Mouse (Mus musculus) intestine, embryonic 16.5 days (tissue): ENCODE data around the gene Gpa33. TPM values are rescaled to one million over a fixed set of nuclear protein-coding genes. Genes with fewer than 3 reads are reported as not detected.
A peak's percentile ranks its signal among the peaks of the same experiment; 100 is the strongest.
"Not testable (repeated sequence)": the region's sequence is repeated elsewhere in the genome, so short reads cannot be mapped to it uniquely, and the experiment has no call there.

Experiments
- ATAC-seq: fragments of 200-750 bp; cut with Nextera tagmentation; 2 replicates; pipeline ENCODE4 v1.8.0; 2017; ENCODE audit warnings: moderate TSS enrichment, moderate library complexity
- H3K27ac ChIP-seq: fragments of 300-500 bp; sonication (generic); 2 replicates; pipeline ENCODE4 v1.5.1; 2014; ENCODE audit warnings: mild to moderate bottlenecking, low read length
- H3K27me3 ChIP-seq: fragments of 300-500 bp; sonication (generic); replicated peaks from 2 replicates; pipeline ENCODE4 v1.6.1; 2014; ENCODE audit warnings: low read length, control low read depth, mixed read lengths; ENCODE audit not compliant: control insufficient read depth, insufficient read depth
- H3K36me3 ChIP-seq: fragments of 300-500 bp; sonication (generic); 2 replicates; pipeline ENCODE4 v1.6.1; 2014; ENCODE audit warnings: low read length, control low read depth; ENCODE audit not compliant: control insufficient read depth, insufficient read depth
- H3K4me1 ChIP-seq: fragments of 300-500 bp; sonication (generic); 2 replicates; pipeline ENCODE4 v1.6.1; 2014; ENCODE audit warnings: low read length, control low read depth, mixed read lengths; ENCODE audit not compliant: control insufficient read depth, insufficient read depth
- H3K4me2 ChIP-seq: fragments of 300-500 bp; sonication (generic); 2 replicates; pipeline ENCODE4 v1.6.1; 2014; ENCODE audit warnings: low read depth, low read length, control low read depth
- H3K4me3 ChIP-seq: fragments of 300-500 bp; sonication (generic); 2 replicates; pipeline ENCODE4 v1.5.1; 2014; ENCODE audit warnings: mild to moderate bottlenecking, low read length
- H3K9ac ChIP-seq: fragments of 300-500 bp; sonication (generic); 2 replicates; pipeline ENCODE4 v1.6.1; 2014; ENCODE audit warnings: low read depth, low read length
- H3K9me3 ChIP-seq: fragments of 300-500 bp; sonication (generic); 2 replicates; pipeline ENCODE4 v1.6.1; 2016; ENCODE audit warnings: low read length, control low read depth; ENCODE audit not compliant: control insufficient read depth
- WGBS: fragments of 180-500 bp; shearing (Covaris S2); extraction: QIAGEN DNeasy Blood & Tissue Kit; methylation state at CpG from one replicate; pipeline ENCODE4 v1.1.7; 2014; 5-methylcytosine and 5-hydroxymethylcytosine counted together
- polyA plus RNA-seq: library from polyadenylated mRNA; unstranded; fragments of >200 nt; fragmentation: Nextera tagmentation; extraction: Ambion mirVana; gene quantifications from 2 replicates; pipeline ENCODE4 v1.2.1, GENCODE M21; 2015

Gene Gpa33
- polyA plus RNA-seq, 1 experiment from 2014 or later, result 79.6 TPM

DNA sequence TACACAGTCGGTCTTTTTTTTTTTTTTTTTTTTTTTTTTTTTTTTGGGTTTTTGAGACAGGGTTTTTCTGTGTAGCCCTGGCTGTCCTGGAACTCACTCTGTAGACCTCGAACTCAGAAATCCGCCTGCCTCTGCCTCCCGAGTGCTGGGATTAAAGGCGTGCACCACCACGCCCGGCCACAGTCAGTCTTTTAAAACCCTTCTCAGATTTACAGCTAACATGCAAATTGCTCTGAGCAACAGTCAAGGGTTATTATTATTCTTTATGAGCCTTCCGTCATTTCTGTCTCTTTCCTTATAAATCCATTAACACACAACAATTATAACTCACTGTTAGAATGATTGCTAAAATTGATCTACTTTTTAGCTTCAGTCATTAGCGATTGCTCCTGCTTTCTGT is 11.8 kb downstream of the Gpa33 start:
- H3K4me1 ChIP-seq, result peaks cover 28% of the 10 kb centered on the region
- H3K27me3 ChIP-seq, H3K27ac ChIP-seq, H3K9me3 ChIP-seq, H3K4me3 ChIP-seq, ATAC-seq, H3K36me3 ChIP-seq, H3K4me2 ChIP-seq, H3K9ac ChIP-seq: not testable (repeated sequence)
- WGBS, result 88% methylated on average over 9 of the region's 9 CpGs

DNA sequence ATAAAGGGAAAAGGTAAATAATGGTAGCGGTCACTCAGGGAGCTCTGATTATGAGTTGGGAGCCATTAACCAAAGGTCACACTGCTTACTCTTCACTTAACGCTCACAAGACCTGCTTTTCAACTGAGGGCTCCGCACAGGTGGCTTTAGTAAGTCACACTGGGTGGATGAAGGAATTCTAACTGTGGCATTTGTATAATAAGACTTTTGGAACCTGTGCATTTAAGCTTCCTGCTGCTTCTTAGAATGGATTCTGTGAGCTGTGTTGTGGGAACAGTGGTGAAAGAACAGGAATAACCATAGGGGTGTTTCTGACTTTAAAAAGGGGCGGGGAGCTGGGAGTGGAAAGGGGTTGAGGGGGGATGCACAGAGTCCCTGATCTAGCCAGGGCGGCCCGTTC is 12.3 kb downstream of the Gpa33 start:
- Histone ChIP-seq H3K9me3 (0 out of 2 replicates have a peak, but pooled peaks cover 3% of the 10 kb centered on the region), H3K4me3 (no peak overlapping the region), H3K9ac (no peak overlapping the region), H3K36me3 (peaks cover 10% of the 10 kb centered on the region), H3K27me3 (no peaks in the 10 kb centered on the region), H3K4me2 (no peak overlapping the region), H3K27ac (no peak overlapping the region), H3K4me1 (peaks cover 23% of the 10 kb centered on the region)
- 59% methylated on average over 6 of the region's 6 CpGs for WGBS
- ATAC-seq, result peak; percentile 45; the same call in 1 of the 2 replicates

GRCm38 (mm10) chr1:166146626-166147025 is 16.6 kb downstream of the Gpa33 start:
- no peak for ATAC-seq
- peaks cover 6% of the 10 kb centered on the region; the same call in 1 of the 2 replicates for H3K4me1 ChIP-seq
- no peak overlapping the region for H3K27ac ChIP-seq
- H3K27me3 ChIP-seq, result no peaks in the 10 kb centered on the region
- 89% methylated on average over 11 of the region's 11 CpGs for WGBS
- H3K36me3 ChIP-seq, result peaks cover 10% of the 10 kb centered on the region
- H3K4me2 ChIP-seq, result no peak overlapping the region
- 0 out of 2 replicates have a peak, but pooled peaks cover 3% of the 10 kb centered on the region for H3K9me3 ChIP-seq
- H3K9ac ChIP-seq, result no peak overlapping the region
- H3K4me3 ChIP-seq, result no peak overlapping the region

DNA sequence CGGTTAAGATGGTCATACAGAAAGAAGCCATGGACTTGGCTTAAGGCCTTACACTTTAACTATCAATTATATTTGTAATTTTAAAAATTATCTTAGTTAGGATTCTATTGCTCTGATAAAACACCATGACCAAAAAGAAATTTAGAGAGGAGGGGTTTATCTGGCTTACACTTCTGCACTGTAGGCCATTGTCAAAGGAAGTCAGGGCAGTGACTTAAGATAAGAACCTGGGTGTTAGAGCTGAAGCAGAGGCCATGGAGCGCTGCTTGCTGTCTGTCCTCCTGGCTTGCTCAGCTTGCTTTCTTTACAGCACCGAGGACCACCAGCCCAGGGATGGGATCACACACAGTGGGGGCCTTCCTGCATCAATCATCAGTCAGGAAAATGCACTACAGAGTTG is 17.6 kb downstream of the Gpa33 start:
- WGBS, result 69% methylated on average over 3 of the region's 3 CpGs
- no peak for ATAC-seq

GRCm38 (mm10) chr1:166149441-166149840 is 19.4 kb downstream of the Gpa33 start:
- Histone ChIP-seq H3K27ac (no peak overlapping the region), H3K4me1 (peaks cover 2% of the 10 kb centered on the region; the same call in 1 of the 2 replicates), H3K36me3 (no peaks in the 10 kb centered on the region), H3K9ac (no peak overlapping the region), H3K9me3 (no peaks in the 10 kb centered on the region), H3K4me2 (no peak overlapping the region), H3K4me3 (no peak overlapping the region), H3K27me3 (no peaks in the 10 kb centered on the region)
- no peak for ATAC-seq
- WGBS, result 80% methylated on average over 4 of the region's 4 CpGs

More for the DNA sequence above, 17.6 kb downstream of the Gpa33 start:
- Histone ChIP-seq H3K9me3 (0 out of 2 replicates have a peak, but pooled peaks cover 3% of the 10 kb centered on the region), H3K4me2 (no peak overlapping the region), H3K4me1 (peaks cover 3% of the 10 kb centered on the region; the same call in 1 of the 2 replicates), H3K36me3 (peaks cover 10% of the 10 kb centered on the region), H3K9ac (no peak overlapping the region), H3K4me3 (no peak overlapping the region), H3K27ac (no peak overlapping the region), H3K27me3 (no peaks in the 10 kb centered on the region)

- no peaks in the 10 kb centered on the region for H3K36me3 ChIP-seq
- peaks cover 4% of the 10 kb centered on the region; the same call in 1 of the 2 replicates for H3K4me1 ChIP-seq
- no peak overlapping the region for H3K4me2 ChIP-seq
- H3K27me3 ChIP-seq, result peaks cover 2% of the 10 kb centered on the region; the same call in 1 of the 2 replicates
- WGBS, result 83% methylated on average over 7 of the region's 7 CpGs
- H3K9me3 ChIP-seq, result no peaks in the 10 kb centered on the region
- ATAC-seq, result no peak
- no peak overlapping the region for H3K27ac ChIP-seq
- H3K4me3 ChIP-seq, result no peak overlapping the region
- H3K9ac ChIP-seq, result no peak overlapping the region
Measured at GRCm38 (mm10) chr1:166150035-166150434, 20.0 kb downstream of the Gpa33 start.

- Histone ChIP-seq H3K4me1 (peaks cover 4% of the 10 kb centered on the region; the same call in 1 of the 2 replicates), H3K36me3 (no peaks in the 10 kb centered on the region), H3K9ac (no peak overlapping the region), H3K9me3 (no peaks in the 10 kb centered on the region), H3K4me3 (no peak overlapping the region), H3K27me3 (peaks cover 4% of the 10 kb centered on the region; the same call in 1 of the 2 replicates), H3K4me2 (no peak overlapping the region), H3K27ac (no peak overlapping the region)
- WGBS, result 61% methylated on average over 11 of the region's 11 CpGs
- no peak for ATAC-seq
Measured at GRCm38 (mm10) chr1:166151341-166151740, 21.3 kb downstream of the Gpa33 start.

- Histone ChIP-seq H3K4me1 (peaks cover 4% of the 10 kb centered on the region; the same call in 1 of the 2 replicates), H3K9ac (no peak overlapping the region), H3K27ac (no peak overlapping the region), H3K4me2 (no peak overlapping the region), H3K27me3 (peaks cover 4% of the 10 kb centered on the region; the same call in 1 of the 2 replicates), H3K9me3 (no peaks in the 10 kb centered on the region), H3K36me3 (no peaks in the 10 kb centered on the region), H3K4me3 (no peak overlapping the region)
- 90% methylated on average over 10 of the region's 10 CpGs for WGBS
- ATAC-seq, result no peak
Measured at GRCm38 (mm10) chr1:166152034-166152433, 22.0 kb downstream of the Gpa33 start.

DNA sequence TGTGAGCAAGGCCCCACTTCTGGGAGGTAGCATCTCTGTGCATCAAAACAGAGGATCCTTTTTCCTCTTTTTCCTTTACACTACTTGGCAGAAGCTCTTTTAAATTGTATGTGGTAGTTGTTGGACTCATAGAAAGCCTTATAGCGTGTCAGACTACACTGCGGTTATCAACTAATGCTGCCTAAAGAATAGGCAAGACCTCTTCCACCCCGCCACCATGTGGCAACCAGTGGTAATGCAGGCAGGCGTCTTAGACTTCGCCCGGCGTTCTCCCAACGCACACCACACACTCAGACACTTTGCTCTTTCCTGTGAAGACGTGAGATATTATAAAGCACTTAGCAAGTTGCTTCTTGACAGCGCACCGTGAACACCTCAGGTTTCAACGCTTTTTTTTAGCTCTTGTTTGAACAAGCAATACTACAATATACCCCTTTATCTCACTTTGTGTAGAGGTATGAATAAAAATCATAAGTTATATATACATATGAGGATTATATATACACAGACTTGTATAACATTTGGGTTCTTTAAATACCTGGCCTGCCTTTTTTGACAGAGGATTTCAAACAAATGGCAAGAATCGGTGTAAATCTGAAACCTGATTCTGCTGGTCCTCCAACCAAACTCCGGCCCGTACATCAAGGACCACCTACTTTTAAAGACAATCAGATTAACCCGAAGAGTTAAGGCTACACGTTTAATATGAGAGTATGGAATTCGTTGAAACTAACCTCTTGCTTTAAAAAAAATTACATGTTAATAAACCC is 23.5 kb downstream of the Gpa33 start:
- Histone ChIP-seq H3K27ac (no peak overlapping the region), H3K36me3 (no peaks in the 10 kb centered on the region), H3K27me3 (peaks cover 4% of the 10 kb centered on the region; the same call in 1 of the 2 replicates), H3K4me1 (peaks cover 4% of the 10 kb centered on the region; the same call in 1 of the 2 replicates), H3K4me2 (no peak overlapping the region), H3K9me3 (no peaks in the 10 kb centered on the region), H3K9ac (no peak overlapping the region), H3K4me3 (no peak overlapping the region)
- WGBS, result 12% methylated on average over 18 of the region's 18 CpGs
- ATAC-seq, result peak; percentile 32
